Mouse (Mus musculus) spleen, adult 2 months (tissue): ENCODE data around the gene Asap2.

ENCODE experiments used
- CTCF ChIP-seq: fragments of 200-500 bp; IDR thresholded peaks from 2 replicates; pipeline ENCODE4 v1.5.1; 2011; ENCODE audit warnings: mild to moderate bottlenecking, inconsistent platforms; ENCODE audit not compliant: insufficient read depth, insufficient read length, insufficient replicate concordance; ENCODE audit errors: extremely low read depth
- POLR2A ChIP-seq: fragments of 200-500 bp; IDR thresholded peaks from 2 replicates; pipeline ENCODE4 v1.6.1; 2011; ENCODE audit warnings: low read depth, low read length, inconsistent platforms

DNA sequence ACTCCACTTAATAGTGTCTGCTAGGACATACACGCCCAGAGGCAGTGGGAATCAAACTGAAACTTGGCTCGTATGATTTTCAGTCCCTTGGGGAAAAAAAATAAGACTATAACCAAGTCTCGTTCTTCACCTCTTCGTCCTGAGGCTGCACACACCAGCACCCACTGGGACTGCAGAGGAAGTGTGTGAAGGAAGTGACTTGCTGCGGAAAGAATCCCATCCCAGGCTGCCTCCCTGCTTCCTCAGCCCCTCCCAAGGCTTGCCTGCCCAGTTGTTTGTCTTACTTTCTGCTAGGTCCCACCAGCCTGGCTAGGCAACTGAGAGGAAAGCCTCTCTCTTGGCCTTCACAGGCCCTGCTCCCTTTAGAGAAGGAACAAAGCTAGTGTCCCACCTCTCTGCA is 274.0 kb downstream of the Asap2 start:
- no peak for TF ChIP-seq POLR2A
- TF ChIP-seq CTCF, result no peak
